Mouse (Mus musculus): ENCODE data around the gene Mreg.

Gene Mreg

GRCm38 (mm10) chr1:72191449-72191848 is 20.7 kb downstream of the Mreg start:
- DNase-seq (ENCODE audit: low read depth), result no peak

GRCm38 (mm10) chr1:72188142-72188738 is 23.9 kb downstream of the Mreg start:
- peak; percentile 4 for DNase-seq (ENCODE audit: low read depth)

GRCm38 (mm10) chr1:72187486-72187885 is 24.6 kb downstream of the Mreg start:
- DNase-seq (ENCODE audit: low read depth), result peak; percentile 9

- no peak for DNase-seq (ENCODE audit: low read depth)
Observed at GRCm38 (mm10) chr1:72186151-72186550, 26.0 kb downstream of the Mreg start.

- no peak for DNase-seq (ENCODE audit: low read depth)
Observed at GRCm38 (mm10) chr1:72183554-72183953, 28.6 kb downstream of the Mreg start.

- peak; percentile 47 for DNase-seq (ENCODE audit: low read depth)
Observed at GRCm38 (mm10) chr1:72182930-72183499, 29.1 kb downstream of the Mreg start.

- no peak for DNase-seq (ENCODE audit: low read depth)
Observed at GRCm38 (mm10) chr1:72179947-72180346, 32.2 kb downstream of the Mreg start.

- no peak for DNase-seq (ENCODE audit: low read depth)
Observed at GRCm38 (mm10) chr1:72176239-72176638, 35.9 kb downstream of the Mreg start.

GRCm38 (mm10) chr1:72174183-72174582 is 37.9 kb downstream of the Mreg start:
- DNase-seq (ENCODE audit: low read depth), result no peak

- no peak for DNase-seq (ENCODE audit: low read depth)
Observed at GRCm38 (mm10) chr1:72173402-72174051, 38.6 kb downstream of the Mreg start.

GRCm38 (mm10) chr1:72172788-72173187 is 39.3 kb downstream of the Mreg start:
- no peak for DNase-seq (ENCODE audit: low read depth)

GRCm38 (mm10) chr1:72171001-72171860 is 40.9 kb downstream of the Mreg start:
- DNase-seq (ENCODE audit: low read depth), result no peak

GRCm38 (mm10) chr1:72167024-72167423 is 45.1 kb downstream of the Mreg start:
- DNase-seq (ENCODE audit: low read depth), result no peak

- DNase-seq (ENCODE audit: low read depth), result no peak
Observed at GRCm38 (mm10) chr1:72166468-72166814, 45.7 kb downstream of the Mreg start.

- DNase-seq (ENCODE audit: low read depth), result no peak
Observed at GRCm38 (mm10) chr1:72165723-72166467, 46.2 kb downstream of the Mreg start.

GRCm38 (mm10) chr1:72160321-72160720 is 51.8 kb downstream of the Mreg start:
- DNase-seq (ENCODE audit: low read depth), result no peak

GRCm38 (mm10) chr1:72145041-72145440 is 67.1 kb downstream of the Mreg start:
- no peak for DNase-seq (ENCODE audit: low read depth)

GRCm38 (mm10) chr1:72144426-72144825 is 67.7 kb downstream of the Mreg start:
- peak; percentile 48 for DNase-seq (ENCODE audit: low read depth)

- peak; percentile 53 for DNase-seq (ENCODE audit: low read depth)
Observed at GRCm38 (mm10) chr1:72141893-72142480, 70.1 kb downstream of the Mreg start.

GRCm38 (mm10) chr1:72136101-72136500 is 76.0 kb downstream of the Mreg start:
- DNase-seq (ENCODE audit: low read depth), result no peak

- no peak for DNase-seq (ENCODE audit: low read depth)
Observed at GRCm38 (mm10) chr1:72134534-72134933, 77.6 kb downstream of the Mreg start.
